Mouse (Mus musculus) kidney, postnatal 0 days (tissue): ENCODE measurements around the gene Ikzf4. TPM values are rescaled to one million over a fixed set of nuclear protein-coding genes. Genes with fewer than 3 reads are reported as not detected.
A peak's percentile ranks its signal among the peaks of the same experiment; 100 is the strongest.
"Not testable (repeated sequence)": the region's sequence is repeated elsewhere in the genome, so short reads cannot be mapped to it uniquely, and the experiment has no call there.

Experiments
- ATAC-seq: fragments of 200-750 bp; cut with Nextera tagmentation; replicated peaks from 2 replicates; pipeline ENCODE4 v1.8.0; 2017; ENCODE audit warnings: low read depth, moderate number of reproducible peaks, moderate TSS enrichment, moderate library complexity; ENCODE audit not compliant: low FRiP score
- DNase-seq: peaks from one replicate; pipeline ENCODE4 v3.0.0-alpha.2; 2016; ENCODE audit warnings: low spot score
- H3K27ac ChIP-seq: fragments of 300-500 bp; sonication (generic); 2 replicates; pipeline ENCODE4 v1.5.1; 2014; ENCODE audit warnings: mild to moderate bottlenecking
- H3K27me3 ChIP-seq: fragments of 300-500 bp; sonication (generic); 2 replicates; pipeline ENCODE4 v1.6.1; 2014; ENCODE audit warnings: low read length, mixed read lengths; ENCODE audit not compliant: insufficient read depth
- H3K36me3 ChIP-seq: fragments of 300-500 bp; sonication (generic); 2 replicates; pipeline ENCODE4 v1.6.1; 2014; ENCODE audit warnings: low read length, mixed read lengths; ENCODE audit not compliant: insufficient read depth
- H3K4me1 ChIP-seq: fragments of 300-500 bp; sonication (generic); replicated peaks from 2 replicates; pipeline ENCODE4 v1.6.1; 2014; ENCODE audit warnings: antibody characterized with exemption, low read length, mixed read lengths; ENCODE audit not compliant: insufficient read depth
- H3K4me2 ChIP-seq: fragments of 300-500 bp; sonication (generic); 2 replicates; pipeline ENCODE4 v1.6.1; 2014; ENCODE audit warnings: mild to moderate bottlenecking, low read length, moderate library complexity, mixed read lengths
- H3K4me3 ChIP-seq: fragments of 300-500 bp; sonication (generic); replicated peaks from 2 replicates; pipeline ENCODE4 v1.5.1; 2014; ENCODE audit warnings: low read depth, low read length
- H3K9ac ChIP-seq: fragments of 300-500 bp; sonication (generic); 2 replicates; pipeline ENCODE4 v1.6.1; 2014; ENCODE audit warnings: low read depth, low read length
- H3K9me3 ChIP-seq: fragments of 300-500 bp; sonication (generic); replicated peaks from 2 replicates; pipeline ENCODE4 v1.6.1; 2016; ENCODE audit warnings: low read length, inconsistent platforms, mixed read lengths
- CTCF ChIP-seq: IDR thresholded peaks from 2 replicates; pipeline ENCODE4 v1.5.1; 2016; ENCODE audit warnings: antibody characterized with exemption, low read depth, mild to moderate bottlenecking, moderate library complexity
- WGBS: fragments of 180-500 bp; shearing (Covaris S2); extraction: QIAGEN DNeasy Blood & Tissue Kit; methylation state at CpG from one replicate; pipeline ENCODE4 v1.1.7; 2014; 5-methylcytosine and 5-hydroxymethylcytosine counted together
- polyA plus RNA-seq: library from polyadenylated mRNA; unstranded; fragments of >200 nt; fragmentation: Nextera tagmentation; extraction: Ambion mirVana; gene quantifications from 2 replicates; pipeline ENCODE4 v1.2.1, GENCODE M21; 2015

Ikzf4 gene
- polyA plus RNA-seq, 1 experiment from 2014 or later, result 1.8 TPM

GRCm38 (mm10) chr10:128631571-128631970 lies 14.2 kb downstream of the Ikzf4 start:
- H3K4me1 ChIP-seq, result no peaks in the 10 kb centered on the region
- H3K27ac ChIP-seq, result no peak overlapping the region
- peaks cover 3% of the 10 kb centered on the region; the same call in 1 of the 2 replicates for H3K36me3 ChIP-seq
- H3K27me3 ChIP-seq, result no peaks in the 10 kb centered on the region
- H3K4me3 ChIP-seq, result no peak overlapping the region
- H3K9ac ChIP-seq, result no peak overlapping the region
- DNase-seq, result no peak
- ATAC-seq, result no peak
- no peak overlapping the region for H3K4me2 ChIP-seq
- WGBS, result 31% methylated on average over 6 of the region's 6 CpGs
- H3K9me3 ChIP-seq, result no peaks in the 10 kb centered on the region
- no peak for TF ChIP-seq CTCF

- DNase-seq, H3K27me3 ChIP-seq, H3K4me2 ChIP-seq, H3K9me3 ChIP-seq, H3K27ac ChIP-seq, H3K4me1 ChIP-seq, ATAC-seq, H3K36me3 ChIP-seq, H3K4me3 ChIP-seq, H3K9ac ChIP-seq: not testable (repeated sequence)
- 83% methylated on average over 5 of the region's 5 CpGs for WGBS
Measured at GRCm38 (mm10) chr10:128630306-128630705, 15.5 kb downstream of the Ikzf4 start.

- no peaks in the 10 kb centered on the region for H3K4me1 ChIP-seq
- TF ChIP-seq CTCF, result no peak
- no peak for ATAC-seq
- no peak overlapping the region for H3K9ac ChIP-seq
- H3K27ac ChIP-seq, result no peak overlapping the region
- DNase-seq, result no peak
- 81% methylated on average over 2 of the region's 2 CpGs for WGBS
- H3K27me3 ChIP-seq, result no peaks in the 10 kb centered on the region
- no peaks in the 10 kb centered on the region for H3K36me3 ChIP-seq
- no peak overlapping the region for H3K4me2 ChIP-seq
- no peak overlapping the region for H3K4me3 ChIP-seq
- H3K9me3 ChIP-seq, result no peaks in the 10 kb centered on the region
Measured at GRCm38 (mm10) chr10:128629746-128630145, 16.0 kb downstream of the Ikzf4 start.

GRCm38 (mm10) chr10:128627398-128628317 lies 18.1 kb downstream of the Ikzf4 start:
- Histone ChIP-seq H3K27me3 (no peaks in the 10 kb centered on the region), H3K4me3 (no peak overlapping the region), H3K4me1 (no peaks in the 10 kb centered on the region), H3K9me3 (no peaks in the 10 kb centered on the region), H3K27ac (no peak overlapping the region), H3K9ac (no peak overlapping the region), H3K4me2 (no peak overlapping the region), H3K36me3 (peaks cover 14% of the 10 kb centered on the region; the same call in 1 of the 2 replicates)
- DNase-seq (no peak), ATAC-seq (no peak)
- WGBS, result 77% methylated on average over 10 of the region's 10 CpGs
- TF ChIP-seq CTCF, result no peak

- Histone ChIP-seq H3K27ac (peak within 1 kb of the TSS; percentile 69; the same call in 1 of the 2 replicates), H3K4me1 (no peaks in the 10 kb centered on the region), H3K4me3 (peak within 1 kb of the TSS; percentile 72), H3K27me3 (no peaks in the 10 kb centered on the region), H3K9me3 (no peaks in the 10 kb centered on the region), H3K9ac (peak within 1 kb of the TSS; percentile 90), H3K4me2 (peak within 1 kb of the TSS; percentile 76), H3K36me3 (peaks cover 14% of the 10 kb centered on the region; the same call in 1 of the 2 replicates)
- peak; percentile 97 for ATAC-seq
- 1% methylated on average over 40 of the region's 40 CpGs for WGBS
- TF ChIP-seq CTCF, result peak; percentile 60
- DNase-seq, result peak; percentile 99
Measured at GRCm38 (mm10) chr10:128626311-128627310, 19.2 kb downstream of the Ikzf4 start, which contains the start of gene Rps26. Gene Rps26, minus strand, starts transcription at chr10:128626747.
